Mouse (Mus musculus): ENCODE data around the gene Efna2. TPM values are rescaled to one million over a fixed set of nuclear protein-coding genes. Genes with fewer than 3 reads are reported as not detected.

The Efna2 gene
- total and polyA plus RNA-seq, 3 experiments = 0.23 to 1.5 (median 0.86) TPM

DNA sequence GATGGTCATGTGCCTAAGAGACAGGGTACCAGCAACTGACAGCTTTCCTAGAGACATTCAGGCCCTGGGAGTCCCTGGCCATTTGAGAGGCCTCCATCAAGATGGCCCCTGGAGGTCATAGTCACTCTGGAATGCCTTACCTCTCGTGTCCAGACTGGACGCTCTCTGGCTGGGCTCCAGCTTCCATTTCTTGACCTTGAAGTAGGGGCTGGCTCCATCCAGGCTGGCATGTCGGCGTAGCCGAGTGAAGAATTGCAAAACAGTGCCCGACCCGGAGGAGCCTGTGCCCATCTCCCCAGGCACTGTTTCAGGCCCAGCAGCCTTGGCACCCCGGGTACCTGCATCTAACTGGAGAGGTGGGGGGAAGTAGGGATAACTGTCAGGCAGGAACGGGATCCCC is 44.9 kb upstream of the Efna2 start:
- H3K36me3 ChIP-seq (replicated peaks in 1 of 2; ENCODE audit: control insufficient read depth in 1 of 2, insufficient read depth in 1 of 2, low read length in 1 of 2) = peaks cover 34 to 48% of the 10 kb centered on the region in 2 experiments
- in situ Hi-C loops (cut with MboI; ENCODE audit: low pct_ligation_motif_present, low pct_unique_long_range_greater_than_20kb, low sequenced_read_pairs) (no loop called here), dilution Hi-C loops (cut with MboI; ENCODE audit: extremely low pct_ligation_motif_present, extremely low pct_unique_long_range_greater_than_20kb, low sequenced_read_pairs) (no loop called here)
- H3K9me3 ChIP-seq (replicated peaks; ENCODE audit: low read length) = no peaks in the 10 kb centered on the region
- DNase-seq (ENCODE audit: extremely low read depth) = no peak
- TF ChIP-seq USF2 (conservative IDR thresholded peaks at IDR 0.05; ENCODE audit: low read depth, low read length) (no peak), PAX5 (IDR thresholded peaks at IDR 0.05; ENCODE audit: low read length) (no peak), KAT2A (IDR thresholded peaks at IDR 0.05; ENCODE audit: insufficient replicate concordance, low read length) (no peak), MAX (IDR thresholded peaks at IDR 0.05; ENCODE audit: low read length) (no peak), ZMIZ1 (IDR thresholded peaks at IDR 0.05; ENCODE audit: low read depth, low read length) (no peak), SIN3A (IDR thresholded peaks at IDR 0.05; ENCODE audit: low read length) (no peak), TBP (conservative IDR thresholded peaks at IDR 0.05; ENCODE audit: low read depth, low read length) (no peak), ZKSCAN1 (IDR thresholded peaks at IDR 0.05; ENCODE audit: borderline replicate concordance, low read depth, low read length) (no peak), CHD1 (IDR thresholded peaks at IDR 0.05; ENCODE audit: low read depth, low read length) (no peak), MEF2A (IDR thresholded peaks at IDR 0.05; ENCODE audit: borderline replicate concordance, low read depth, low read length) (no peak)
- no peak overlapping the region for H3K4me2 ChIP-seq (ENCODE audit: insufficient read depth, low read depth, poor library complexity, severe bottlenecking)
- no peak overlapping the region for H3K9ac ChIP-seq (ENCODE audit: insufficient read depth, low read depth)
- H3K27me3 ChIP-seq (replicated peaks) = peaks cover 13% of the 10 kb centered on the region
- peaks cover 12 to 22% of the 10 kb centered on the region in 2 experiments for H3K4me1 ChIP-seq (ENCODE audit: control insufficient read depth in 1 of 2, insufficient read depth in 2 of 2)
- H3K4me3 ChIP-seq (replicated peaks in 1 of 3; ENCODE audit: low read depth in 2 of 3, low read length in 2 of 3, poor library complexity in 1 of 3) = no peak overlapping the region
- H3K27ac ChIP-seq (ENCODE audit: insufficient read depth, low read depth) = no peak overlapping the region
- no peaks in the 10 kb centered on the region for H3K79me2 ChIP-seq (replicated peaks; ENCODE audit: control insufficient read depth, extremely low read depth, insufficient read depth, poor library complexity, severe bottlenecking)

DNA sequence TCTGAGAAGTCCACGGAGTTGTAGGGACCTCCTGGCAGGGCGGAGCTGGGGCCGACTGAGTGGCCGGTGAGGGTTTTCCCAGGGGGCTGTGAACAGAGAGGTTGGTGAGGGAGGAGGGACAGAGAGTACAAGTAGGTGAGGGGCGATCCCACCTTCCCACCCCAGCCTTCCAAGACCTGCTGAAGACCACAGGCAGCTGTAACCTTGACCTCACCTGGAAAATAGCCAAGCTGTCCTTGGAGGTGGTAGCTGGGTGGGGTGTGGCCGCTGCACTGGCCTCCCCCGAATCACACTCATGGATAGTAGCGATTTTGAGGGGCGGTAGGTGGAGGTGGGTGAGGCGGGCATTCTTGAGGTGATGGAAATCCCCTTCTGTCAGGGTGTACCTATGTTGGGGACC is 44.1 kb upstream of the Efna2 start:
- dilution Hi-C loops (cut with MboI; ENCODE audit: extremely low pct_ligation_motif_present, extremely low pct_unique_long_range_greater_than_20kb, low sequenced_read_pairs) (no loop called here), in situ Hi-C loops (cut with MboI; ENCODE audit: low pct_ligation_motif_present, low pct_unique_long_range_greater_than_20kb, low sequenced_read_pairs) (no loop called here)
- H3K36me3 ChIP-seq (replicated peaks in 1 of 2; ENCODE audit: control insufficient read depth in 1 of 2, insufficient read depth in 1 of 2, low read length in 1 of 2) = peaks cover 27 to 40% of the 10 kb centered on the region in 2 experiments
- H3K27ac ChIP-seq (ENCODE audit: insufficient read depth, low read depth) = no peak overlapping the region
- TF ChIP-seq SIN3A (IDR thresholded peaks at IDR 0.05; ENCODE audit: low read length) (no peak), NRF1 (IDR thresholded peaks at IDR 0.05; ENCODE audit: low read depth, low read length) (no peak), POLR2A (IDR thresholded peaks at IDR 0.05; ENCODE audit: low read depth, low read length) (no peak), JUN (IDR thresholded peaks at IDR 0.05; ENCODE audit: insufficient read depth, low read depth, low read length) (no peak), USF2 (conservative IDR thresholded peaks at IDR 0.05; ENCODE audit: low read depth, low read length) (no peak), E2F4 (IDR thresholded peaks at IDR 0.05; ENCODE audit: insufficient replicate concordance, low read depth, low read length) (no peak), ETS1 (conservative IDR thresholded peaks at IDR 0.05; ENCODE audit: low read depth, low read length) (no peak), ZKSCAN1 (IDR thresholded peaks at IDR 0.05; ENCODE audit: borderline replicate concordance, low read depth, low read length) (no peak), CHD1 (IDR thresholded peaks at IDR 0.05; ENCODE audit: low read depth, low read length) (no peak), ZMIZ1 (IDR thresholded peaks at IDR 0.05; ENCODE audit: low read depth, low read length) (no peak), IRF4 (IDR thresholded peaks at IDR 0.05; ENCODE audit: low read depth, low read length) (no peak), MEF2A (IDR thresholded peaks at IDR 0.05; ENCODE audit: borderline replicate concordance, low read depth, low read length) (no peak), BHLHE40 (IDR thresholded peaks at IDR 0.05; ENCODE audit: low read depth, low read length) (no peak), ZNF384 (IDR thresholded peaks at IDR 0.05; ENCODE audit: low read depth, low read length) (no peak), SMC3 (IDR thresholded peaks at IDR 0.05; ENCODE audit: low read depth, low read length) (no peak), PAX5 (IDR thresholded peaks at IDR 0.05; ENCODE audit: low read length) (no peak), GABPA (IDR thresholded peaks at IDR 0.05; ENCODE audit: insufficient replicate concordance, low read depth, low read length) (no peak), TBP (conservative IDR thresholded peaks at IDR 0.05; ENCODE audit: low read depth, low read length) (no peak)
- no peak overlapping the region for H3K9ac ChIP-seq (ENCODE audit: insufficient read depth, low read depth)
- H3K4me3 ChIP-seq (replicated peaks in 1 of 3; ENCODE audit: low read depth in 2 of 3, low read length in 2 of 3, poor library complexity in 1 of 3) = no peak overlapping the region
- H3K27me3 ChIP-seq (replicated peaks) = peaks cover 20% of the 10 kb centered on the region
- no peak for DNase-seq (ENCODE audit: extremely low read depth)
- no peaks in the 10 kb centered on the region for H3K79me2 ChIP-seq (replicated peaks; ENCODE audit: control insufficient read depth, extremely low read depth, insufficient read depth, poor library complexity, severe bottlenecking)
- no peaks in the 10 kb centered on the region for H3K9me3 ChIP-seq (replicated peaks; ENCODE audit: low read length)
- H3K4me2 ChIP-seq (ENCODE audit: insufficient read depth, low read depth, poor library complexity, severe bottlenecking) = no peak overlapping the region
- peaks cover 12 to 26% of the 10 kb centered on the region in 2 experiments for H3K4me1 ChIP-seq (ENCODE audit: control insufficient read depth in 1 of 2, insufficient read depth in 2 of 2)

All from CH12.LX (cell line).